Mouse (Mus musculus): Measurements from ENCODE around the gene Pcbp1.
"Not testable (repeated sequence)": the region's sequence is repeated elsewhere in the genome, so short reads cannot be mapped to it uniquely, and the experiment has no call there.

Gene Pcbp1

GRCm38 (mm10) chr6:86494767-86495166, 31.4 kb downstream of the Pcbp1 start:
- DNase-seq (ENCODE audit: low spot score in 2 of 2), result no peak

GRCm38 (mm10) chr6:86493469-86494263, 32.5 kb downstream of the Pcbp1 start:
- no peak for DNase-seq (ENCODE audit: low spot score in 2 of 2)

- not testable (repeated sequence) for DNase-seq (ENCODE audit: low spot score in 2 of 2)
These were observed 35.7 kb downstream of the Pcbp1 start for GRCm38 (mm10) chr6:86490413-86490812.

GRCm38 (mm10) chr6:86489945-86490344, 36.2 kb downstream of the Pcbp1 start:
- DNase-seq (ENCODE audit: low spot score in 2 of 2), result no peak

GRCm38 (mm10) chr6:86488149-86488485, 38.0 kb downstream of the Pcbp1 start:
- no peak for DNase-seq (ENCODE audit: low spot score in 2 of 2)

DNA sequence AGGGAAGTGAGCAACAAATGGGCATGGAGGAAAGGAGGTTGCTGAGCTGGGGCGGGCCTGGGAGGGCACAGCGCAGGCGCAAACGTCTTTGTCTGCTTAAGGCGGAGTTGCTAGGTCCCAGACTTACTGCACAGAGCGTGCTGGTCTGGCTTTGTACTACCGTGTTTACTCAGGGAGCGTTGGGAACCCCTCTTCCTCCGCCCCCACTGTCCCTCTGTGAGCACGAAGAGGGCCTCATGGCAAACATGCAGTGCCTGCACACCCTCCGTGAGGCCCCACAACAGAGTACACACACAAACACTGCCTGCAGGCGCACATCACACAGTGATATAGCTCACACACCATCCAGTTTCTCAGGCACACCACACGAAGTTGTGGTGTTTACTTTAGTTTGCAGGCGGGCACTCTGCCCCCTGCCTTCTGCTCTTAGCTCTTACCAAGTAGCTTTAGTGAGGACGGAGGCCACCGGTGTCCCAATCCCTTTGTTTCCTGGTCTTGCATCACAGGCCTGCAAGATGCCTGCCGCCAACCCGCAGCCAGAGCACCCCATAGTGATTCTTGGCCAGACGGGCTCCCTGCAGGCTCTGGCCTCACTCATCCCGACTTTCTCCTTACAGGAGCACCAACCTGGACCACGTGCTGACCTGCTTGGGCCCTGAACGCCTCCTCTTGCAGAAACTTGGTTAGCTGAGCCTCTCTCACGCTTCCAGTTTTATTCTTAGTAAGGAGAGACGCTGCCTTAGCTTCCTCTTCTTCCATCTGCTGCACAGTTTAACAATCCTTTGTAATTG, 38.6 kb downstream of the Pcbp1 start:
- DNase-seq (ENCODE audit: low spot score in 2 of 2), result peak; percentile 77 to 79

DNA sequence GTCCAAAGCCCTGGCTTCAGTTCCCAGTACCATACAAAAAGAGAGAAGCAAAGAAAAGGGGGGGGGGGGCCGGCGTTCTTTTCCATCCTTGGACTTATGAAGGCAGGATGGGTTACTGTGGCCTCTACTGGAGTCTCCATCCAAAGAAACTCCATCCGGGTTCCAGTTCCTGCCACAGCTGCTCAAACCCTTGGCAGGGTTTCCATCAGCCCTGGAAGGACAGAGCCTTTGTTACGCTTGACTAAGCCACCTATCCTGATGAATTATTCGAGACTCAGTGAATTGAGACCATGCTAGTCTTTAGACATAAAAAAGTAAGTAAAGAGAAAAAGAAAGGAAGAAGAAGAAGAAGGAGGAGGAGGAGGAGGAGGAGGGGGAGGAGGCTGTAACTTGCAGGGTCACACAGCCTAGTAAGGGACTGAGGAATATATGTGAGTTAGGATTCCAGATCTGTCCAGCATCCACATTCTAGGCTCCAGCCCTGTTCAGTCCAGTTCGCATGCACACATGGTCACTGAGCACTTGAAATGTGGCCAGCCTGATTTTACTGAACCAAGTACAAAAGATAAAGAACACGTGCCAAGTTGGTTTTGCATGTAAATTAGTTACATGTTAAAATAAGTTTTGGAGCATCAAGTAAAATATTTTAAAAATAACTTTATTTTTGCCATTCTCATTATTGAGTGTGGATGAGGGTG, 40.0 kb downstream of the Pcbp1 start:
- DNase-seq (ENCODE audit: low spot score in 2 of 2), result no peak

DNA sequence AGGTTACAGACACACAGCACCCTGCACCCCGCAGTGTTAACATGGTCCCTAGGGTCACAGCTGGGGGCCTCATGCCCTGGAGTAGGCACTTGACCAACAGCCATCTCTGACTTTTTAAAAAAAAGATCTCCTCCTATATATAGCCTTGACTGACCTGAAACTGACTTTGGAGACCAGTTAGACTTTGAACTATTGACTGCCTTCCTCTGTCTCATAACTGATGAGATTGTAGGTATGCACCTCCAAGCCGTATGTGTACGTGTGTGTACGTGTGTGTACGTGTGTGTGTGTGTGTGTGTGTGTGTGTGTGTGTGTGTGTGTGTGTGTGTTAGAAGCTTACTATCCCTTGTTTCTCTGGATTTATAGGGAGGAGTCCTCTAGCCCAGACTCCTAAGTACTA, 44.2 kb downstream of the Pcbp1 start:
- DNase-seq (ENCODE audit: low spot score in 2 of 2), result no peak

DNA sequence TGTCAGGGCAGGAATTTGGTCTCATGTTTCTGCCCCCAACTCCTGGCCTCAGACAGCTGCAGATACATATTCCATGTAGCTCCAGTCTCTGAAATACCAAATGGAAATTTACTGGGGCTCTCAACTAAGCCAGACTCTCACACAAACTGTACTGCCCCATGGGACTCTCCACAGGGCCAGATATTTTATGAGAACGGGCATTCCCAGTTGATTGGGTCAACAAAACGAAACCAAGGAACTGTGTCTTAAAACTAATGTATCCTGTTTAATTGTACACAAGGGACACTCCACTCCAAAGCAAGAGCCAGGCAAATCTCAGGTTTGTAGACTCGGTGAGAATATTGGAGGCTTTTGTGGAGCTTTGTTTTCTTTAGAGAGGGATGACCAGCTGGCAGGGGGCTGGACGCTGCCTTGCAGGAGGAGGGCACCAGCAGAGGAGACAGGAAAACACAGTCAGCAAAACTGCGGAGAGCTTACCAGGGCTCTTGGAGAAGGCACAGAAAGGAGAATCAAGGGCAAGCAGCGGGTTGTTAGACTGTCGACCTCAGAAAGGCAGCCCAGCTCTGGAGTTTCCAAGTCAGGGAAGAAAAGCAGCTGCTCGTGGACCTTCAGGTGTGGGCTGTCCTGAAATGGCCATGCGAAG, 45.8 kb downstream of the Pcbp1 start:
- peak in 1 of 2 experiments; percentile 48 for DNase-seq (ENCODE audit: low spot score in 2 of 2)

- DNase-seq (ENCODE audit: low spot score in 2 of 2), result no peak
These were observed 46.3 kb downstream of the Pcbp1 start for GRCm38 (mm10) chr6:86479816-86480188.

DNA sequence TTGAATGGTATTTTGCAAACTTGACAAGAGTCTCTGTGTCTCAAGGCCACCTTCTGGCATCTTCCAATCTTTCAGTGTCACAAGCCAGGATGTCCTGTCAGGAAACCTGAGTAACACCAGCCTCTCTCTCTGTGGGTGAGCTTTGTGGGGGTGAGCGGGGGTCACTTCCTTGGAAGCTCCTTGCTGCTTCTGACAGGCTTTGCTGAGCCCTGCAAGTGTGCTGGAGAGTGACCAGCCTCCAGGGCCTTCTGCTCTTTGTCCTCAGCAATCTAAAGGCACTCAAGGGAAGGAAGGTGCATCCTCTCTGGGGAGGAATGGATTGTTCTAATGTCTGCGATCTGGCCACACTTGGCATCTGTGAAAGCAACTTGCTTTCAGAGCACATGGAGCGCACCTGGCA, 46.8 kb downstream of the Pcbp1 start:
- no peak for DNase-seq (ENCODE audit: low spot score in 2 of 2)

DNA sequence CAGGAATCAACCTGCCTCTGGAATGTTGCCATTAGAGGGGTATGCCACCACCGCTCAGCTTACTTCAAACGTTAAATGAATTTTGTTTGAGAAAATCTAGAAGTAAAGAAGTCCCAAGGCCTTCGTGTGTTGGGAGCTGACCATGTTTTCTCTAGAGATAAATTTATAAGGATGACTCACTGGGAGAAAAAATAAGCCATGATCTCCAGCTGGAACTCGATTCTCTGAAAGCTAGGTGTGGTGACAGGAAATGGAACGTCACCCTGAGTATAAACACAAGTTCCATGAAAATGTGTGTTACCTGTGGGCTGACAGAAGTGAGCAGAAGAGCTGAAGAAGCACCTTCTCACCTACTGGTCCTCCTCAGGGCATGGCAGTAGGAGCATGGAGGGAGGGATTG, 49.2 kb downstream of the Pcbp1 start:
- no peak for DNase-seq (ENCODE audit: low spot score in 2 of 2)

DNA sequence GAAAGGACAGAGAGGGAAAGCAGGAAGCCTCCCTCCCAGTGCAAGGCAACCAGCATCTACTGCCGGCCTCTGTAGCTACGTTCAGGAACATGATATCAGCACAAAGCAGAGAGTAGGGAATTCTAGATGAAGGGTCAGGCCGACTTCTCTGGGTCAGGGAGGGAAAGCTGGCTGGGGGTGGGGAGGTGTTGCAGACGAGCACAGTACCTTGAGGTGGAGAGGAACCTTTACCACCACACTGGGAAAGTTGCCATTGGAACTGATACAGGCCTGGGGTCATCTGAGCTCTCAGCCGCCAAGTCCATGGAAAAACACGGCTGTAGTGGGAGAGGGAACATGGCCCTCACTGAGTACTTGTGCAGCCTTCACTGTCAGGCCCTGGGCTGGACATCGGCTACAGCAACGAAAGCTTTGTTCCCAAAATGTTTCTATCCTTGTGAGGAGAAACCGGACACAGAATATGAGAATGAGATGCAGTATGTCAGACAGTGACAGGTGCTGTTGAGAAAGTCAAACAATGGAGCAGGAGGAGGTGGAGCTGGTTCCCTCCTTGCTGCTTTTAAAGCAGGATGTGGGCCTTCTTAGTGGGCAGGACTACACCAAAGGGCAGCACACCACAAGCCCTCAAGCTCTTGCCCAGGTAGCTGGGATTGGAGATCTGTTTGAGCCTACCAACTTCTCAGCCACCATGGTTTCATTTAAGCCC, 50.5 kb downstream of the Pcbp1 start:
- DNase-seq (ENCODE audit: low spot score in 2 of 2), result no peak

DNA sequence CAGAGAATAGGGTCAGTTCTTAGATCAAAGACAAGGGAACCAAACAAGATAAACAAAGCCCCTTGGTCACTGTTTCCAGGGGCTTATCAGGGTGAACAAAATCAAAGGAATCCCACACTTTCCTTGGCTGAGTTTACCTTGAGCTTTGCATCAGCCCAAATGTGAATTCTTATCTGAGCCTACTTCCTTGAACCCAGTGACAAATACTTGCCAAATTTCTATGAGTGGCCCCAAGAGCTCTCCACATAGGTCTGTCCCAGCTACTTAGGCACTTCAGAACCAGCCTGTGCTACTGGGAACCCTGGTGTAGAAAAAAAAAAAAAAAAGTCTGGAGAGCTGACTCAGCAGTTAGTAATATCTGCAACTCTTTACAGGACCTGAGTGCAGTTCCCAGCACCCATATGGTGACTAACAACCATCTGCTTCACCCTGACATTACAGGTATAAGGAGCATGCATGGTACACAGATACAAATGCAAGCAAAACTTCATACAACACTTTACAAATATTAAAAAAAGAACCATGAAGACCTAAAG, 51.4 kb downstream of the Pcbp1 start:
- no peak for DNase-seq (ENCODE audit: low spot score in 2 of 2)

Measured in urinary bladder, postnatal 4 days (tissue).